Mouse (Mus musculus) embryonic facial prominence, embryonic 13.5 days (tissue): Measurements from ENCODE around the gene Wnt4. TPM values are rescaled to one million over a fixed set of nuclear protein-coding genes. Genes with fewer than 3 reads are reported as not detected.

Experiments used
- ATAC-seq: fragments of 200-750 bp; cut with Nextera tagmentation; 2 replicates; pipeline ENCODE4 v1.8.0; 2017; ENCODE audit warnings: low read depth; ENCODE audit not compliant: insufficient number of reproducible peaks, insufficient read depth, low FRiP score, low TSS enrichment
- H3K27ac ChIP-seq: fragments of 300-500 bp; sonication (generic); 2 replicates; pipeline ENCODE4 v1.5.1; 2015; ENCODE audit warnings: moderate library complexity, mild to moderate bottlenecking, inconsistent platforms
- H3K27me3 ChIP-seq: fragments of 300-500 bp; sonication (generic); 2 replicates; pipeline ENCODE4 v1.6.1; 2015; ENCODE audit warnings: mild to moderate bottlenecking, inconsistent platforms
- H3K36me3 ChIP-seq: fragments of 300-500 bp; sonication (generic); 2 replicates; pipeline ENCODE4 v1.6.1; 2015; ENCODE audit warnings: mild to moderate bottlenecking, inconsistent platforms
- H3K4me1 ChIP-seq: fragments of 300-500 bp; sonication (generic); 2 replicates; pipeline ENCODE4 v1.6.1; 2015; ENCODE audit warnings: inconsistent platforms
- H3K4me2 ChIP-seq: fragments of 300-500 bp; sonication (generic); 2 replicates; pipeline ENCODE4 v1.6.1; 2015; ENCODE audit warnings: moderate library complexity, mild to moderate bottlenecking, inconsistent platforms
- H3K4me3 ChIP-seq: fragments of 300-500 bp; sonication (generic); 2 replicates; pipeline ENCODE4 v1.5.1; 2015; ENCODE audit warnings: mild to moderate bottlenecking, inconsistent platforms
- H3K9ac ChIP-seq: fragments of 300-500 bp; sonication (generic); 2 replicates; pipeline ENCODE4 v1.6.1; 2015; ENCODE audit warnings: mild to moderate bottlenecking, inconsistent platforms
- H3K9me3 ChIP-seq: fragments of 300-500 bp; sonication (generic); 2 replicates; pipeline ENCODE4 v1.6.1; 2016; ENCODE audit warnings: inconsistent platforms
- WGBS: fragments of 180-500 bp; shearing (Covaris S2); methylation state at CpG from one replicate; pipeline ENCODE4 v1.1.7; 2015; ENCODE audit warnings: mixed read lengths; 5-methylcytosine and 5-hydroxymethylcytosine counted together
- polyA plus RNA-seq: library from polyadenylated mRNA; unstranded; fragments of >200 nt; fragmentation: Nextera tagmentation; extraction: Ambion mirVana; gene quantifications from 2 replicates; pipeline ENCODE4 v1.2.1, GENCODE M21; 2015

The Wnt4 gene
- 5.0 and 6.7 TPM in 2 replicates for polyA plus RNA-seq

DNA sequence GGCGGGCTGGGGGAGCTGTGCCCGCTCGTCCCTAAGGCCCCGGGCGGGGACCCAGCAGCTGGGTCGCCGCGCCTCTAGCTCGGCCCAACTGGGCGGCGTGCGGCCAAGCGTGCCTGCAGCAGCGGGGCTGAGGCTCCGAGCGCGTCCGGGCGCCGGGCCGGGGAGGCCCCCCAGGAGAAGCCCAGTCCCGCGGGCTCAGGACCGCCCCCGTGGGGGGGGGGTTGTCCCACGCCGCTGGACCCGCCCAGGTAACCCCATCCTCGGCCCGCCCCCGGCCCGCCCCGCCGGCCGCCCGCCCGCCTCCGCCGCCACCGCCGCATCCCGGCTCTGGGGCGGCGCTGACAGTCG lies at the start of gene Wnt4:
Wnt4 (plus strand) TSS at position 324 of the 348 bp plus-strand sequence.
- Histone ChIP-seq H3K4me3 (peak within 1 kb of the TSS; percentile 60), H3K4me1 (peaks cover 31% of the 10 kb centered on the region), H3K9ac (peak within 1 kb of the TSS; percentile 73), H3K9me3 (no peaks in the 10 kb centered on the region), H3K4me2 (peak within 1 kb of the TSS; percentile 93), H3K27ac (peak within 1 kb of the TSS; percentile 84), H3K36me3 (no peaks in the 10 kb centered on the region), H3K27me3 (peaks cover 81% of the 10 kb centered on the region)
- peak; percentile 43 for ATAC-seq
- under 1% methylated on average over 31 of the region's 45 CpGs for WGBS

DNA sequence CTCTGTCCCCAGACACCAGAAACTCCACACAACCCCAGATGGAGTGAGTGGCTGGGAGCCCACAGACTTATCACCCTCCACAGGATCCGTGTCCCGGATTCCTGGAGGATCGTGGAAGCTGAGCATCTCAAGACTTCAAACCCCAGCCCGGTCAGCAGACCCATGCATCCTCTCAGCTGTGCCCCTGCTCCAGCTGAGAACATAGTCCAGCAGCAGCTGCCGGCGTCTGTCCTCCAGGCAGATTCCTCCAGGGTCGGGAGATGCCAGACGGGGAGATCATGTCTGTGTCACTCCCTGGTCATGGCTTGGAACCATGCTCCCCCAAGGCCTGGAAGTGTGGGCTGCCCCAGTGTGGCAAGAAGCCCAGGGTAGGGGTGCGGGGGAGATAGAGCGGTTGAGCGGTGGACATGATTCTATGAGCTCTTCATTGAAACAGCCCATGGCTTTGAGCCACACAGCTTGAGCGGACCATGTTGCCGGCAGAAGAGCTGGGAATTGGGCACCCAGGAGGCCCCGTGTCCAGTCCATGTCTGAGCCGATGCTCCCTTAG lies 48.6 kb upstream of the Wnt4 start:
- no peak for ATAC-seq
- H3K9ac ChIP-seq = no peak overlapping the region
- 81% methylated on average over 15 of the region's 15 CpGs for WGBS
- H3K27me3 ChIP-seq = no peaks in the 10 kb centered on the region
- no peak overlapping the region for H3K4me3 ChIP-seq
- H3K4me2 ChIP-seq = no peak overlapping the region
- peaks cover 15% of the 10 kb centered on the region for H3K4me1 ChIP-seq
- no peaks in the 10 kb centered on the region for H3K36me3 ChIP-seq
- no peaks in the 10 kb centered on the region for H3K9me3 ChIP-seq
- no peak overlapping the region for H3K27ac ChIP-seq

DNA sequence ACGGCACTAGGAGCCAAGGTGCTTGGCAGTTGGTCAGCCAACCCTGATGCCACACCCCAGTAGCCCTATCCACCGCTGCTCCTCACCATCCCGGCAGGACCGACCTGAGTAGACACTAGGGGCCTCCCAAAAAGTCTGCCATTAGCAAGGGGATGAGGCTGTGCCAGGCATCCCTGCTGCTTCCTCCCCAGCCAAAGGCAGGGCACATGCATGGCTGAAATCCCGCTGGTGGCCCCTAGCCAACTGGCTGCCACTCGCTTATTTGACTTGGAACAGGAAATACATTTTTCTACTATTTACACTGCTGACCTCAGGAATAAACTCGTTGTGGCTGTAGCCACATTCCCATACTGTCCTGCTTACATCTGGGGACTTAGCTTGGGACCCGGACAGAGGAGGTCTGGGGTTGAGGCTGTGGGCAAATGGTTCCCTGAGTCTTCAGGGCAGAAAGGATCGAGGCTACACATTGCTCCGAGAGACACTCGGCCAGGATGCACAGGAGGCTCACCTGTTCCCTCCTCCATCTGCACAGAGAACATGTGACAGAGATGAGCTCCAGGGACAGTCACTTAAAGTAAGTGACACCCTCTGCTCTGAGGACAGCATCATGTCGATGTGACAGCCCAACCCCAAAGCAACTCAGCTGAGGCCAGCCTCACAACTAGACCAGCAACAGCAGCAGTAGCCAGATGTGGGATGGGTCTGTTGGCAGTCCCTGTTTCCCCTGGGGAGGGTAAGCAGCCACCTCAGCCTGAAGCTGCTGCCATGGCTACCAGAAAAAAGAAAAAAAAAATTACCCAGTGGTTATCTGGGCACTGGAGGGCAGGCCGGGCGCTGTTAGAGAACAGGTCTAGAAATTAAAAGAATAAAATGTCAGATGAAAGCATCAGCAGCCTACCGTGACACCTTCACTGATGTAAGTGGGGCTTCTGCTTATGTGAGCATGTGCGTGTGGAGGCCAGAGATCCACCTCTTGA lies 45.5 kb upstream of the Wnt4 start:
- H3K4me2 ChIP-seq = peak overlapping the region; percentile 14
- 73% methylated on average over 16 of the region's 16 CpGs for WGBS
- no peaks in the 10 kb centered on the region for H3K36me3 ChIP-seq
- no peak for ATAC-seq
- no peaks in the 10 kb centered on the region for H3K9me3 ChIP-seq
- H3K4me3 ChIP-seq = no peak overlapping the region
- no peak overlapping the region for H3K27ac ChIP-seq
- peaks cover 11% of the 10 kb centered on the region for H3K4me1 ChIP-seq
- no peaks in the 10 kb centered on the region for H3K27me3 ChIP-seq
- no peak overlapping the region for H3K9ac ChIP-seq

DNA sequence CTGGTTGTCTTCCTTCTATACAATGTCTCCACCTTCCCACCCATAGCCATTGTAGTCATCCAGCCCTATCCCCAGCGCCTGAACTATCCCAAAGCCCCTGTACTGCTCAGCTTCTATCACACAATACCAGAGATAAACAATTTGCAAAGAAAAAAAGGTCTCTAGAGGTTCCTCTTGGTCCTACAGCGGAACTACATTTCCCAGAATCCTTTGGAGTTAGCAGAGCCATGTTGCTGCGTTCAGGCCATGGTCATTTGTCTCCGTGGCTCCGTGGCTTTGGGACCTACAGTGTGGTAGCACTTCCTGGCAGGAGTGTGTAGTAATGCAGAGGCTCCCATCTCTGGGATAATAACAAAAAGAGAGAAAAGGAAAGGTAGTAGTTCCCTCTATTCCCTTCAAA lies 43.7 kb upstream of the Wnt4 start:
- Histone ChIP-seq H3K27ac (no peak overlapping the region), H3K9ac (no peak overlapping the region), H3K36me3 (no peaks in the 10 kb centered on the region), H3K27me3 (no peaks in the 10 kb centered on the region), H3K4me3 (no peak overlapping the region), H3K4me2 (no peak overlapping the region), H3K4me1 (peaks cover 11% of the 10 kb centered on the region), H3K9me3 (no peaks in the 10 kb centered on the region)
- no peak for ATAC-seq
- WGBS = 70% methylated on average over 5 of the region's 5 CpGs

- Histone ChIP-seq H3K27me3 (no peaks in the 10 kb centered on the region), H3K9me3 (no peaks in the 10 kb centered on the region), H3K36me3 (no peaks in the 10 kb centered on the region), H3K4me1 (peaks cover 11% of the 10 kb centered on the region), H3K4me3 (no peak overlapping the region), H3K4me2 (no peak overlapping the region), H3K27ac (no peak overlapping the region), H3K9ac (no peak overlapping the region)
- no peak for ATAC-seq
- 91% methylated on average over 2 of the region's 2 CpGs for WGBS
Observed at GRCm38 (mm10) chr4:137234444-137234843, 42.8 kb upstream of the Wnt4 start.

GRCm38 (mm10) chr4:137235368-137235767 lies 41.9 kb upstream of the Wnt4 start:
- ATAC-seq = no peak
- Histone ChIP-seq H3K4me1 (peaks cover 11% of the 10 kb centered on the region), H3K4me2 (no peak overlapping the region), H3K27ac (no peak overlapping the region), H3K9me3 (peaks cover 5% of the 10 kb centered on the region; the same call in 1 of the 2 replicates), H3K9ac (no peak overlapping the region), H3K36me3 (no peaks in the 10 kb centered on the region), H3K27me3 (no peaks in the 10 kb centered on the region), H3K4me3 (no peak overlapping the region)
- WGBS = 64% methylated on average over 9 of the region's 9 CpGs

- Histone ChIP-seq H3K4me3 (no peak overlapping the region), H3K4me2 (no peak overlapping the region), H3K27ac (no peak overlapping the region), H3K4me1 (no peaks in the 10 kb centered on the region), H3K27me3 (no peaks in the 10 kb centered on the region), H3K36me3 (no peaks in the 10 kb centered on the region), H3K9me3 (peaks cover 4% of the 10 kb centered on the region; the same call in 1 of the 2 replicates), H3K9ac (no peak overlapping the region)
- ATAC-seq = no peak
- 78% methylated on average over 9 of the region's 9 CpGs for WGBS
Observed at GRCm38 (mm10) chr4:137244883-137245282, 32.4 kb upstream of the Wnt4 start.

- ATAC-seq = no peak
- WGBS = 55% methylated on average over 5 of the region's 5 CpGs
Observed at GRCm38 (mm10) chr4:137250333-137250732, 27.0 kb upstream of the Wnt4 start.

GRCm38 (mm10) chr4:137250849-137251248 lies 26.4 kb upstream of the Wnt4 start:
- Histone ChIP-seq H3K27ac (no peak overlapping the region), H3K4me3 (no peak overlapping the region), H3K4me2 (no peak overlapping the region), H3K27me3 (no peaks in the 10 kb centered on the region), H3K4me1 (0 out of 2 replicates have a peak, but pooled peaks cover 6% of the 10 kb centered on the region), H3K36me3 (no peaks in the 10 kb centered on the region), H3K9ac (no peak overlapping the region), H3K9me3 (no peaks in the 10 kb centered on the region)
- ATAC-seq = no peak
- 58% methylated on average over 5 of the region's 5 CpGs for WGBS

More at GRCm38 (mm10) chr4:137250333-137250732, 27.0 kb upstream of the Wnt4 start:
- H3K4me3 ChIP-seq = no peak overlapping the region
- H3K36me3 ChIP-seq = no peaks in the 10 kb centered on the region
- no peaks in the 10 kb centered on the region for H3K9me3 ChIP-seq
- H3K27me3 ChIP-seq = no peaks in the 10 kb centered on the region
- H3K27ac ChIP-seq = no peak overlapping the region
- no peak overlapping the region for H3K9ac ChIP-seq
- 0 out of 2 replicates have a peak, but pooled peaks cover 6% of the 10 kb centered on the region for H3K4me1 ChIP-seq
- no peak overlapping the region for H3K4me2 ChIP-seq

DNA sequence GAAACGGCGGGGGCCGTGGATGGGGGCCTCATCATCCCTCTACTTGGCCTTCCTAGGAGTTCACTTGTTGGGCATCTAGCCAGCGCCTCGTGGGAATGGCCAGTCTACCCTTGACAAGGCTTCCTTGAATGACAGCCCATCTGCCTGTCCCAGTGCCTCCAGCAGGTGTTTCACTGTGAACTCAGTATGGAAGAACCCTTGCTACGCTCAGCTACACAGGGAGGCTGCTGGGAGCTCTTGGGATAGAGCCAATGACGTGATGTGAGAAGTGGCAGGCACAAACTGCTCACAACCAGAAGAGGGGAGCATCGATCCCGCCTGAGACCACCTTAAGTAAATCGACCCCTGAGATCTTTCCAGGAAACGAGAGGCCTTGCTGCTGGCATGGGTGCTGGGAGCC lies 23.7 kb upstream of the Wnt4 start:
- no peaks in the 10 kb centered on the region for H3K9me3 ChIP-seq
- no peaks in the 10 kb centered on the region for H3K36me3 ChIP-seq
- no peak overlapping the region for H3K9ac ChIP-seq
- H3K27me3 ChIP-seq = no peaks in the 10 kb centered on the region
- no peak for ATAC-seq
- H3K4me3 ChIP-seq = no peak overlapping the region
- 75% methylated on average over 11 of the region's 11 CpGs for WGBS
- H3K27ac ChIP-seq = no peak overlapping the region
- no peak overlapping the region for H3K4me2 ChIP-seq
- H3K4me1 ChIP-seq = 0 out of 2 replicates have a peak, but pooled peaks cover 6% of the 10 kb centered on the region

DNA sequence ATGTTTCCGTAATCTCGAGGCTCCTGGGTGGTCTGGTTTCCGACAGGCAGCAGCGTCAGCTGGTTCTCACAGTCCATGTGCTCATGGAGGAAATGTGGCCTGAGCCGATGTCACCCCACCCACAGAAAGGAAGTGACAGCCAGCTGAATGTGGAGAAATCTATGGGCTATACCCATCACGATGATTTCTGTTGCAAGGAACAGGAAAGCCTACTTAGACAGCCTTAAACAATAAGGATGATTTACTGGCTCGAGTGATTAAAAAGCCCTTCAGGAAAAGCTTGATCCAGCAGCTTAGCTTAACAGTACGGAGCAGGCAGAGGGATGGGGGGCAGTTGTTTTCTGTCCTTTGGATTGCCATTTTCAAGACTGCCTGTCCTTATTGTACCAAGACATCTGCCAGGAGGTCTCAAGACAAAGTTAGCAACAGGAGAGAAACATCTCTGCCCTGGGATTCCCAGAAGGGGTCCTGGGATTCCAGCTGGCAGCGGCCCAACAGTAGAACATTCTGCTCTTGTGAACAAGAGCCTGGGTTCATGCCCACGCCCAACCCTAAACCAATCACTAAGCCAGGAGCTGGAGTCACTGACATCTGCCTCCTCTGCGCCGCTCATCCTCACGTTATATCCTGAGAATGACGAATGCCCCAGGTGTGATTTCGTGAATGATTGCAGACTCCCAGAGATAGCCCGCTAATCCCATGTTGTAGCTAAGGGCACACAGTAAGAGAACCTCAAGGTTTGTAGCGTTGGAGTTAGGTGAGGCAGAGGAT lies 22.9 kb upstream of the Wnt4 start:
- Histone ChIP-seq H3K4me3 (no peak overlapping the region), H3K9ac (no peak overlapping the region), H3K27me3 (no peaks in the 10 kb centered on the region), H3K9me3 (no peaks in the 10 kb centered on the region), H3K4me2 (no peak overlapping the region), H3K36me3 (no peaks in the 10 kb centered on the region), H3K4me1 (0 out of 2 replicates have a peak, but pooled peaks cover 6% of the 10 kb centered on the region), H3K27ac (no peak overlapping the region)
- no peak for ATAC-seq
- 80% methylated on average over 17 of the region's 17 CpGs for WGBS
